Mouse (Mus musculus): ENCODE measurements around the gene Fermt1.

Fermt1 gene

GRCm38 (mm10) chr2:132945326-132946207 lies at the start of gene Fermt1:
Fermt1 (minus strand) TSS chr2:132945906.
- DNase-seq (ENCODE audit: low spot score in 2 of 2), result no peak

- DNase-seq (ENCODE audit: low spot score in 2 of 2), result no peak
Measured at GRCm38 (mm10) chr2:132992659-132993531, 47.2 kb upstream of the Fermt1 start.

- DNase-seq (ENCODE audit: low spot score in 2 of 2), result no peak
Measured at GRCm38 (mm10) chr2:132989778-132990564, 44.3 kb upstream of the Fermt1 start.

- no peak for DNase-seq (ENCODE audit: low spot score in 2 of 2)
Measured at GRCm38 (mm10) chr2:132973346-132973745, 27.6 kb upstream of the Fermt1 start.

GRCm38 (mm10) chr2:132970772-132971173 lies 25.1 kb upstream of the Fermt1 start:
- no peak for DNase-seq (ENCODE audit: low spot score in 2 of 2)

- no peak for DNase-seq (ENCODE audit: low spot score in 2 of 2)
Measured at GRCm38 (mm10) chr2:132957786-132958185, 12.1 kb upstream of the Fermt1 start.

GRCm38 (mm10) chr2:132952197-132952596 lies 6.5 kb upstream of the Fermt1 start:
- no peak for DNase-seq (ENCODE audit: low spot score in 2 of 2)

GRCm38 (mm10) chr2:132948174-132948573 lies 2.5 kb upstream of the Fermt1 start:
- no peak for DNase-seq (ENCODE audit: low spot score in 2 of 2)

GRCm38 (mm10) chr2:132946976-132947375 lies 1.3 kb upstream of the Fermt1 start:
- no peak for DNase-seq (ENCODE audit: low spot score in 2 of 2)

GRCm38 (mm10) chr2:132944711-132945325 lies 888 bp downstream of the Fermt1 start:
- DNase-seq (ENCODE audit: low spot score in 2 of 2), result no peak

- DNase-seq (ENCODE audit: low spot score in 2 of 2), result no peak
Measured at GRCm38 (mm10) chr2:132943997-132944396, 1.7 kb downstream of the Fermt1 start.

- DNase-seq (ENCODE audit: low spot score in 2 of 2), result no peak
Measured at GRCm38 (mm10) chr2:132943596-132943995, 2.1 kb downstream of the Fermt1 start.

GRCm38 (mm10) chr2:132939056-132939455 lies 6.7 kb downstream of the Fermt1 start:
- no peak for DNase-seq (ENCODE audit: low spot score in 2 of 2)

GRCm38 (mm10) chr2:132936176-132936575 lies 9.5 kb downstream of the Fermt1 start:
- DNase-seq (ENCODE audit: low spot score in 2 of 2), result no peak

GRCm38 (mm10) chr2:132934711-132935110 lies 11.0 kb downstream of the Fermt1 start:
- no peak for DNase-seq (ENCODE audit: low spot score in 2 of 2)

- no peak for DNase-seq (ENCODE audit: low spot score in 2 of 2)
Measured at GRCm38 (mm10) chr2:132934142-132934541, 11.6 kb downstream of the Fermt1 start.

- DNase-seq (ENCODE audit: low spot score in 2 of 2), result no peak
Measured at GRCm38 (mm10) chr2:132928999-132929398, 16.7 kb downstream of the Fermt1 start.

- DNase-seq (ENCODE audit: low spot score in 2 of 2), result no peak
Measured at GRCm38 (mm10) chr2:132927871-132928270, 17.8 kb downstream of the Fermt1 start.

GRCm38 (mm10) chr2:132927298-132927697 lies 18.4 kb downstream of the Fermt1 start:
- DNase-seq (ENCODE audit: low spot score in 2 of 2), result no peak

- DNase-seq (ENCODE audit: low spot score in 2 of 2), result no peak
Measured at GRCm38 (mm10) chr2:132923290-132924085, 22.2 kb downstream of the Fermt1 start.
